Mouse (Mus musculus): ENCODE results near the gene Scand1. TPM values are rescaled to one million over a fixed set of nuclear protein-coding genes. Genes with fewer than 3 reads are reported as not detected.

Scand1 gene
- polyA plus RNA-seq, 1 experiment from 2014 or later: 64.7 TPM

DNA sequence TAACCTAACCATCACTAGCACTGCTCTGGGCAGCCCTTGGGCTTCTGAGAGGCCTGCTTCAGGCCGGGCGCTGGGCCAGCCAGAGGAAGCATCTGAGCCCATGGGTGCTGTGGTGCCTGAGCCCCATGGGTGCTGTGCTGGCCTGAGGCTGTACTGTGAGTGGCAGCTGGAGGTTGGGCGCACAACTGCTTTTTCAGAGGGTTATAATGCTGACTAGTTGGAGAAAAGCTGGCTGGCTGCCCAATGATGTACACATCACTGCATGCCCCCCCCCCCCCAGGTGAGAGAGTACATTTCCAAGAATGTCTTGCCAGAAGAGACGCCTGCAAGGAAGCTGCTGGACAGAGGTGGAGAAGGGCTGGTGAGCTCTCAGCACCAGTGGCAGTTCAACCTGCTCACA, 8.2 kb downstream of the Scand1 start:
- Histone ChIP-seq H3K9me3 (no peaks in the 10 kb centered on the region), H3K9ac (no peak overlapping the region), H3K36me3 (peaks cover 36% of the 10 kb centered on the region), H3K4me1 (no peaks in the 10 kb centered on the region), H3K4me2 (no peak overlapping the region), H3K27ac (no peak overlapping the region), H3K4me3 (no peak overlapping the region), H3K27me3 (no peaks in the 10 kb centered on the region)
- 92% methylated on average over 4 of the region's 4 CpGs for WGBS
- no peak for ATAC-seq (ENCODE audit: borderline replicate concordance, extremely low read depth, low FRiP score, low TSS enrichment)

GRCm38 (mm10) chr2:156302063-156302462, 10.4 kb downstream of the Scand1 start:
- H3K27ac ChIP-seq: no peak overlapping the region
- H3K4me2 ChIP-seq: no peak overlapping the region
- H3K4me3 ChIP-seq: no peak overlapping the region
- H3K36me3 ChIP-seq: peaks cover 42% of the 10 kb centered on the region
- no peak overlapping the region for H3K9ac ChIP-seq
- no peaks in the 10 kb centered on the region for H3K27me3 ChIP-seq
- H3K9me3 ChIP-seq: no peaks in the 10 kb centered on the region
- 0 out of 2 replicates have a peak, but pooled peaks cover 7% of the 10 kb centered on the region for H3K4me1 ChIP-seq
- 77% methylated on average over 4 of the region's 4 CpGs for WGBS
- ATAC-seq (ENCODE audit: borderline replicate concordance, extremely low read depth, low FRiP score, low TSS enrichment): no peak

GRCm38 (mm10) chr2:156298458-156298857, 14.0 kb downstream of the Scand1 start:
- H3K36me3 ChIP-seq: peaks cover 46% of the 10 kb centered on the region
- 0 out of 2 replicates have a peak, but pooled peaks cover 7% of the 10 kb centered on the region for H3K4me1 ChIP-seq
- no peaks in the 10 kb centered on the region for H3K27me3 ChIP-seq
- no peak overlapping the region for H3K9ac ChIP-seq
- ATAC-seq (ENCODE audit: borderline replicate concordance, extremely low read depth, low FRiP score, low TSS enrichment): no peak
- H3K27ac ChIP-seq: no peak overlapping the region
- 74% methylated on average over 7 of the region's 7 CpGs for WGBS
- no peaks in the 10 kb centered on the region for H3K9me3 ChIP-seq
- no peak overlapping the region for H3K4me2 ChIP-seq
- no peak overlapping the region for H3K4me3 ChIP-seq

DNA sequence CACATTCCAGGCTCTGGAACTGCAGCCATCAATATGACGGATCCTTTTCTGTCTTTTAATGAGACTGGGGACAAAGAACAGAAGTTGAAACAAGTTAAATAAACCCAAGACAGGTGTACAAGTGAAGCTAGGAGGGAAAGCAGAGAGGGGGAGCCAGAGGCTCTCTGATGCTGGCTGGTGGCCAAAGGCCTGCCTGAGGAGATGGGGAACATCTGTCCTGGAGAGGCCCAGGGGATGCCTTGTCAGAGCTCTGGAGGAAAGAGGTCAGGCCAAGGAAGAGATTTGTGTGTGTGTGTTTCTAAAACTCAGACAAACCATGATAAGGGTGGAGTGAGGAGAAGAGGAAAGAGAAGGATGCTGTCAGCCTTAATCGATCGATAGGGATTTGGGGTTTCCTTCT, 14.9 kb downstream of the Scand1 start:
- Histone ChIP-seq H3K9ac (no peak overlapping the region), H3K4me1 (0 out of 2 replicates have a peak, but pooled peaks cover 7% of the 10 kb centered on the region), H3K4me2 (no peak overlapping the region), H3K4me3 (no peak overlapping the region), H3K27me3 (no peaks in the 10 kb centered on the region), H3K27ac (no peak overlapping the region), H3K9me3 (no peaks in the 10 kb centered on the region), H3K36me3 (peaks cover 46% of the 10 kb centered on the region)
- ATAC-seq (ENCODE audit: borderline replicate concordance, extremely low read depth, low FRiP score, low TSS enrichment): peak; percentile 14; the same call in 1 of the 2 replicates
- 47% methylated on average over 3 of the region's 3 CpGs for WGBS

GRCm38 (mm10) chr2:156296190-156296589, 16.3 kb downstream of the Scand1 start:
- peaks cover 50% of the 10 kb centered on the region for H3K36me3 ChIP-seq
- no peak overlapping the region for H3K9ac ChIP-seq
- no peak for ATAC-seq (ENCODE audit: borderline replicate concordance, extremely low read depth, low FRiP score, low TSS enrichment)
- 0 out of 2 replicates have a peak, but pooled peaks cover 7% of the 10 kb centered on the region for H3K4me1 ChIP-seq
- no peak overlapping the region for H3K27ac ChIP-seq
- H3K4me3 ChIP-seq: no peak overlapping the region
- no peaks in the 10 kb centered on the region for H3K9me3 ChIP-seq
- whole genome bisulfite sequencing: 83% methylated on average over 3 of the region's 3 CpGs
- H3K27me3 ChIP-seq: no peaks in the 10 kb centered on the region
- no peak overlapping the region for H3K4me2 ChIP-seq

DNA sequence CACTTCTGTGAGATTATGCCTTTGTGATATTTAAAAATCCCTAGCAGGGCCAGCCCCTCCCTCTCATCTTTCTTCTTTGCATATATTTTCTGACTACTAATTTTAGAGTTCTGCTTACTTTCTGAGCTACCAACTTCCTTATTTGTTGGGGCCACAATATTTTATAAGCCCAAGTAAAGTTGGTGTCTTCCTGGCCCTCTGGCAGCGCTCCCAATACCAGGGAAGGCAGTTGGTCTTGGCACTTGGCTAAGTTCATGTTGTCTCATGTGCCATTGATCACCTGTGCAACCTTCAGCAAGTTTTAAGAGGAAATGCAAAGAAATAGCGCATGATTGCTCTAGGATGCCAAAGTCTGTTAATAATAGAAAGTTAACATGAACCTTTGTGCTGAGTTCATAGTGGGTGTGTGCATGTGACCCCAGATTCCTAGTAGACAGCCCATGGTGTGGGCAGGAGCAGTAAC, 16.9 kb downstream of the Scand1 start:
- Histone ChIP-seq H3K27ac (no peak overlapping the region), H3K9me3 (no peaks in the 10 kb centered on the region), H3K9ac (no peak overlapping the region), H3K36me3 (peaks cover 51% of the 10 kb centered on the region), H3K4me1 (0 out of 2 replicates have a peak, but pooled peaks cover 7% of the 10 kb centered on the region), H3K27me3 (no peaks in the 10 kb centered on the region), H3K4me3 (no peak overlapping the region), H3K4me2 (no peak overlapping the region)
- WGBS: 92% methylated on average over 2 of the region's 2 CpGs
- no peak for ATAC-seq (ENCODE audit: borderline replicate concordance, extremely low read depth, low FRiP score, low TSS enrichment)

DNA sequence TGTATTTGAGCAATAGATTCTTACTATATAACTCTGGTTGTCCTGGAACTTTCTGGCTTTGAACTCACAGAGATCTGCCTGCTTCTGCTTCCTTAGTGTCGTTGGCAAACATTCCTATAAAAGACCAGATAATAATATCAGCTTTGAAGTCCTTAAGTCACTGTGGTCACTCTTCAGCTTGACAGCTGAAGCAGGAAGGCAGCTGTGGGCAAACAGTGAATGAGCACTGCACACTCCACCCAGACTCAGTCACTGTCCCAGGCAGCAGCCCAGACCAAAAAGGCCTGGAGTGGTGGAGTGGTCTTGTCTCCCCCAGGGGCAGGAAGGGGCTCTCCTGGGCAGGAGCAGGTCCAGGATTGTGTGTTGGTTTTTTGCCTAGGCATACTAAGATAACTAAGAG, 20.5 kb downstream of the Scand1 start:
- no peak for ATAC-seq (ENCODE audit: borderline replicate concordance, extremely low read depth, low FRiP score, low TSS enrichment)
- Histone ChIP-seq H3K27me3 (no peaks in the 10 kb centered on the region), H3K9ac (no peak overlapping the region), H3K4me1 (no peaks in the 10 kb centered on the region), H3K4me2 (no peak overlapping the region), H3K4me3 (no peak overlapping the region), H3K9me3 (no peaks in the 10 kb centered on the region), H3K36me3 (peaks cover 50% of the 10 kb centered on the region), H3K27ac (no peak overlapping the region)
- WGBS: 84% methylated on average over 1 of the region's 1 CpGs

DNA sequence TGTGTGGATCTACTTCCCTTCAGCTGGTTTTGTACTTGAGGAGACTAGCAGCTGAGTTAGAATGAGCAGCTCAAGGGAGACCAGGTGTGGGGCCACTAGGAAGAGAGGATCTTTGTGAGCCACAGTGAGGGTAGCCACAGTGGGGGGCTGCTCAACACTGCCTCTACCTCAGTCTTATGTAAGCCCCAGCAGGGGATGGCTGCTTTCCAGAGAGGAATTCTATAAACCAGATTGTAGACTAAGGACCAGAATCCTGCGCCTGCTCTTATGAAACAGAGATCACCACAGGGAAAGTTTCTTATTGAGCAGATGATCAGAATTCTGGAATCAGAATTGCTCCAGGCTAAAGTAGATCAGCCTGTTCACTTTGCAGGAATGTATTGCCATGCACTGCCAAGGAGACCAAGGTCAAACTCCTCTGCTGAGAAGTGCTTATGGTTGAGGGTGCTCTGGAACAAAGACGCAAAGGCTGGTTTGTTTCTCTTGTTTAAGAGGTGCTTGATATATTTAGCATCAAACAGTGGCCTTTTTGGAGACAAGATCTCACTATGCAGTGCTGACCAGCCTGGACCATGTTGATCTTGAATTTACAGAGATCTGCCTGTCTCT, 22.8 kb downstream of the Scand1 start:
- no peak overlapping the region for H3K27ac ChIP-seq
- H3K9me3 ChIP-seq: no peaks in the 10 kb centered on the region
- H3K27me3 ChIP-seq: no peaks in the 10 kb centered on the region
- H3K4me1 ChIP-seq: no peaks in the 10 kb centered on the region
- ATAC-seq (ENCODE audit: borderline replicate concordance, extremely low read depth, low FRiP score, low TSS enrichment): no peak
- H3K36me3 ChIP-seq: peaks cover 47% of the 10 kb centered on the region
- no peak overlapping the region for H3K9ac ChIP-seq
- no peak overlapping the region for H3K4me2 ChIP-seq
- WGBS: 84% methylated on average over 2 of the region's 2 CpGs
- H3K4me3 ChIP-seq: no peak overlapping the region

DNA sequence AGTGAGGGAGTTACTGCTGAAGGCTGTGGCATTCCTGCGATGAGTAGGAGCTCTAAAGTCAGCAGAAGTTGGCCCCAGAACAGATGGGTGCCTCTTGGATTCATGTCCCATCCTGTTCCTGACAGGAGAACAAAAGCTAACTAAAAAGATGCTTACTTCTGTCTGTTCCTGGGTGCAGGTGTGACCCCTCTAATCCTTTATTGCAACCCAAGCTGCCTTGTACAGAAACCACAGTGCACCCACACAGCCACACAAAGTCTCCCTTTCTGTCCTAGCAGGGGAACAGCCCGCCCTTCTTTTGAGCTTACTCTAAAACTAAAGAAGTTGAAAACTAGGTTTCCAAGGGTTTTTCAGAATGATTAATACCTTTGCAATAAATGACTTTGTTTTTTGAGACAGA, 24.3 kb downstream of the Scand1 start:
- no peak for ATAC-seq (ENCODE audit: borderline replicate concordance, extremely low read depth, low FRiP score, low TSS enrichment)
- WGBS: 94% methylated on average over 2 of the region's 2 CpGs
- no peak overlapping the region for H3K4me2 ChIP-seq

DNA sequence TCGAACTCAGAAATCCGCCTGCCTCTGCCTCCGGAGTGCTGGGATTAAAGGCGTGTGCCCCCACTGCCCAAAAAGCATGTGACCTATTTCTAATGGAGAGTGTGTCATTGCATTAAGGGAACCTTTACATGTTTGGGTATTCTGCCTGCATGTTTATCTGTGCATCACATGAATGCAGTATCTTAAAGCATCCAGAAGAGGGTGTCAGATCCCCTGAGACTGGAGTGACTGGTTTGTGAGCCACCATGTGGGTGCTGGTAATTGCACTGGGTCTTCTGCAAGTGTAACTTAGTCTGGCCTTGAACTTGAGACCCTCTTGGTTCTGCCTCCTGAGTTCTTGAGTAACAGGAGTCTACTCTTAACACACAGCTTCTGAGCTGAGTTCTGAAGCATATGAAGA, 25.8 kb downstream of the Scand1 start:
- Histone ChIP-seq H3K9me3 (no peaks in the 10 kb centered on the region), H3K36me3 (peaks cover 35% of the 10 kb centered on the region), H3K27ac (no peak overlapping the region), H3K27me3 (no peaks in the 10 kb centered on the region), H3K4me1 (no peaks in the 10 kb centered on the region), H3K9ac (no peak overlapping the region), H3K4me3 (no peak overlapping the region), H3K4me2 (no peak overlapping the region)
- no peak for ATAC-seq (ENCODE audit: borderline replicate concordance, extremely low read depth, low FRiP score, low TSS enrichment)
- WGBS: 92% methylated on average over 4 of the region's 4 CpGs

More for the DNA sequence above, 24.3 kb downstream of the Scand1 start:
- Histone ChIP-seq H3K27me3 (no peaks in the 10 kb centered on the region), H3K9ac (no peak overlapping the region), H3K27ac (no peak overlapping the region), H3K4me3 (no peak overlapping the region), H3K9me3 (no peaks in the 10 kb centered on the region), H3K36me3 (peaks cover 39% of the 10 kb centered on the region), H3K4me1 (no peaks in the 10 kb centered on the region)

DNA sequence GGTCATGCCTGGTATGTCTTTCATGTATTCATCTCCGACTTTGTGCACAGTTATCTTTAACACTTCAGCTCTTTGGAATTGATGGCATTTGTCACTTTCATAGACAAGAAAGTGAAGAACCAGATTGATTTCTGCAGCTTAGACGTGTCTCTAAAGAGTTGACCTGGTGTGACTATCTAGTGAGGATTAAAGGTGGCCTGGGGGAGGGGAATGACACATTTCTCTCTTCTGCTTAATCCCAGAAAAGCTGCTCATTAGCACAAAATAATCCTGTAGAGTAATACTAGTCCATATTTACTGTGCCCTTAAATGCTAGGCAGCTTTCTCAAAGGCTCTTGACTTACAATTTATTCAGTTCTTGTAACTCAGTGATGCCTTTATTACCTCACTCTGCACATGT, 27.3 kb downstream of the Scand1 start:
- Histone ChIP-seq H3K9me3 (no peaks in the 10 kb centered on the region), H3K9ac (no peak overlapping the region), H3K4me1 (no peaks in the 10 kb centered on the region), H3K4me3 (no peak overlapping the region), H3K4me2 (no peak overlapping the region), H3K27me3 (no peaks in the 10 kb centered on the region), H3K27ac (no peak overlapping the region), H3K36me3 (peaks cover 27% of the 10 kb centered on the region)
- no peak for ATAC-seq (ENCODE audit: borderline replicate concordance, extremely low read depth, low FRiP score, low TSS enrichment)
- 68% methylated on average over 2 of the region's 2 CpGs for WGBS

DNA sequence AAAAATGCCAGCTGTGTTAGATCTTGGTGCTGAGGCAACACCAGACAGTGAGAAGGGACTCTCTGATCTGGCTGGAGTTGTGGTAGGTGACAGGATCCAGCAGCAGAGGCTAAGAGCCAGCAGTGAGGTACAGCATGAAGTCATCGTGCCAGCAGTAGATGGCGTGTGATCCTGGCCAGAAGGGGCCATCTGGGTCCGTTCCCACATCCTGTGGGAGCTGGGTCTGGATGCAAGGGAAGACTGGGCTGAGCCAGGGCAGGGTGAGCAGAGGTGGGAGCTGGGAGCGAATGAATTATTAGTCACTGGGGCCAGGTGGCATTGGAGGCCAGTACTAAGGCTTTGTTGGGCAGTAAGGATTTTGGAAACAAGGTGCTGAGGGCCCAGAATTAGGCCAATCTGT, 31.3 kb downstream of the Scand1 start:
- Histone ChIP-seq H3K36me3 (peaks cover 16% of the 10 kb centered on the region; the same call in 1 of the 2 replicates), H3K9ac (no peak overlapping the region), H3K4me1 (no peaks in the 10 kb centered on the region), H3K4me2 (no peak overlapping the region), H3K9me3 (no peaks in the 10 kb centered on the region), H3K4me3 (no peak overlapping the region), H3K27ac (no peak overlapping the region), H3K27me3 (no peaks in the 10 kb centered on the region)
- no peak for ATAC-seq (ENCODE audit: borderline replicate concordance, extremely low read depth, low FRiP score, low TSS enrichment)
- 79% methylated on average over 4 of the region's 4 CpGs for WGBS

All from lung, embryonic 15.5 days (tissue).